Mouse (Mus musculus) liver, embryonic 12.5 days (tissue): ENCODE data around the gene Gpr155. TPM values are rescaled to one million over a fixed set of nuclear protein-coding genes. Genes with fewer than 3 reads are reported as not detected.

Source experiments
- ATAC-seq: fragments of 200-750 bp; cut with Nextera tagmentation; 2 replicates; pipeline ENCODE4 v1.8.0; 2017; ENCODE audit warnings: moderate number of reproducible peaks, mild to moderate bottlenecking, moderate library complexity
- H3K27ac ChIP-seq: fragments of 300-500 bp; sonication (generic); 2 replicates; pipeline ENCODE4 v1.5.1; 2016; ENCODE audit warnings: mild to moderate bottlenecking
- H3K27me3 ChIP-seq: fragments of 300-500 bp; sonication (generic); replicated peaks from 2 replicates; pipeline ENCODE4 v1.6.1; 2016; ENCODE audit warnings: mild to moderate bottlenecking, moderate library complexity
- H3K36me3 ChIP-seq: fragments of 300-500 bp; sonication (generic); 2 replicates; pipeline ENCODE4 v1.6.1; 2016; ENCODE audit warnings: mild to moderate bottlenecking, moderate library complexity
- H3K4me1 ChIP-seq: fragments of 300-500 bp; sonication (generic); 2 replicates; pipeline ENCODE4 v1.6.1; 2016
- H3K4me2 ChIP-seq: fragments of 300-500 bp; sonication (generic); 2 replicates; pipeline ENCODE4 v1.6.1; 2016; ENCODE audit warnings: mild to moderate bottlenecking, moderate library complexity
- H3K4me3 ChIP-seq: fragments of 300-500 bp; sonication (generic); 2 replicates; pipeline ENCODE4 v1.5.1; 2016; ENCODE audit warnings: mild to moderate bottlenecking, moderate library complexity
- H3K9ac ChIP-seq: fragments of 300-500 bp; sonication (generic); 2 replicates; pipeline ENCODE4 v1.6.1; 2016; ENCODE audit warnings: mild to moderate bottlenecking, moderate library complexity
- H3K9me3 ChIP-seq: fragments of 300-500 bp; sonication (generic); replicated peaks from 2 replicates; pipeline ENCODE4 v1.6.1; 2016; ENCODE audit warnings: mild to moderate bottlenecking, moderate library complexity
- WGBS: fragments of 180-500 bp; shearing (Covaris S2); methylation state at CpG from one replicate; pipeline ENCODE4 v1.1.7; 2016; ENCODE audit not compliant: insufficient replicate concordance; 5-methylcytosine and 5-hydroxymethylcytosine counted together
- polyA plus RNA-seq: library from polyadenylated mRNA; unstranded; fragments of >200 nt; fragmentation: Nextera tagmentation; extraction: Ambion mirVana; gene quantifications from 2 replicates; pipeline ENCODE4 v1.2.1, GENCODE M21; 2016

Gpr155 gene
- 8.7 and 9.2 TPM in 2 replicates for polyA plus RNA-seq

DNA sequence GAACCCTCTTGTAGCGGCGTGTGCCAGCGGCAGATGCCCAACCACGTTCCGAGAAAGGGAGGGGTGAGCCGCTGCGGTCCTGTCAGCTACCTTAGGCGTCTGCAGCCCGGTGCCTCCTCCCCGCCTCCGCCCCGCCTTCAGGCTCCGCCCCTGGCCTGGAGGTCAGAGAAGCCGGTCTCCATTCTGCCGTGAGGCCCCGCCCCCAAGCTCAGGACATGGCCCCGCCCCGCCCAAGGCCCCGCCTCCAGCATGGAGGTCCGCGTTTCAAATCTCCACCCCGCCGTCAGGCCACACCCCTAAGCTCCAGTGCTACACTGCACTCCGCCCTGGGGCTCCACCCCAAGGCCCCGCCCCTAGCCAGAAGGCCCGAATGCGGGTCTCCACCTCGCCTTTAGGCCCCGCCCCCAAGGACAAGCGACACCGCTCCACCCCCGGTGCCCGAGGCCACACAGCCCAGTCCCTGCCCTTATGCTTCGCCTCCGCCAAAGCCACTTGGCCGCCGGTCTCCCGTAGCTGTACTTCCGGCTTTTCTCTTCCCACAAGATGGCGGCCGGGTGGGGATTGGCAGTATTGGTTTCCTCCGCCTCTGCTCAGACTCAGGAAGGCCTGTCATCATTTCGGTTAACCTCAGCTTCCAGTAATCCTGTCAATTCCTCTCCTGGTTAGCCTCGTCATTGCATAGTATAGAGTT is at the start of gene Gpr155:
Gene Gpr155 (minus strand): TSS at position 217 of the 691 bp plus-strand sequence.
- peaks cover 28% of the 10 kb centered on the region for H3K4me1 ChIP-seq
- under 1% methylated on average over 44 of the region's 44 CpGs for WGBS
- peak within 1 kb of the TSS; percentile 99 for H3K4me2 ChIP-seq
- peak within 1 kb of the TSS; percentile 81 for H3K4me3 ChIP-seq
- peaks cover 9% of the 10 kb centered on the region for H3K36me3 ChIP-seq
- 0 out of 2 replicates have a peak, but pooled peaks cover 6% of the 10 kb centered on the region for H3K27me3 ChIP-seq
- ATAC-seq = peak; percentile 97
- H3K9ac ChIP-seq = peak within 1 kb of the TSS; percentile 84
- no peaks in the 10 kb centered on the region for H3K9me3 ChIP-seq
- H3K27ac ChIP-seq = peak within 1 kb of the TSS; percentile 87

DNA sequence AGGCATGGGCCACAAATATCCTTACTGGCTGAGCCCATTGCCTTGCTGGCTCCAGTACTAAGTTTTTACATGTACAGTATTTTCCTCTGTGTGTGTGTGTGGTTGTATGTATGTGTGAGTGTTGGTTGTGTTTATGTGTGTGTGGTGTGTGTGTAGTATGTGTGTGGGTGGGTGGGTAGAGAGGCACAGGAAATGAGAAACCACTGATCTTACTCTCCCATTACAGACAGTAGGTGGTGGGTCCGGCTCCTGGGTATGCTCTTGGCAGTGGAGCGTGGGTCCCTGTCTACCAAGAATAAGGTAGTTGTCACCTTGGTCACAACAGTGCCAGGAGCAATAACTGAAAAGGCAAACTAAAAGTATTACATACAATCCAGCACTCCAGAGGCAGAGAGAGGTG is 49.5 kb upstream of the Gpr155 start:
- H3K36me3 ChIP-seq = peaks cover 73% of the 10 kb centered on the region
- WGBS = 76% methylated on average over 2 of the region's 2 CpGs
- H3K4me1 ChIP-seq = peaks cover 19% of the 10 kb centered on the region
- ATAC-seq = no peak
- H3K9me3 ChIP-seq = no peaks in the 10 kb centered on the region
- H3K4me2 ChIP-seq = no peak overlapping the region
- no peaks in the 10 kb centered on the region for H3K27me3 ChIP-seq
- H3K27ac ChIP-seq = no peak overlapping the region
- no peak overlapping the region for H3K4me3 ChIP-seq
- no peak overlapping the region for H3K9ac ChIP-seq

GRCm38 (mm10) chr2:73431959-73432396 is 45.6 kb upstream of the Gpr155 start:
- Histone ChIP-seq H3K27ac (peak overlapping the region; percentile 26; the same call in 1 of the 2 replicates), H3K27me3 (no peaks in the 10 kb centered on the region), H3K9ac (no peak overlapping the region), H3K36me3 (peaks cover 45% of the 10 kb centered on the region), H3K4me1 (peaks cover 11% of the 10 kb centered on the region; the same call in 1 of the 2 replicates), H3K4me2 (peak overlapping the region; percentile 11; the same call in 1 of the 2 replicates), H3K4me3 (no peak overlapping the region), H3K9me3 (no peaks in the 10 kb centered on the region)
- no peak for ATAC-seq
- WGBS = 58% methylated on average over 14 of the region's 14 CpGs

DNA sequence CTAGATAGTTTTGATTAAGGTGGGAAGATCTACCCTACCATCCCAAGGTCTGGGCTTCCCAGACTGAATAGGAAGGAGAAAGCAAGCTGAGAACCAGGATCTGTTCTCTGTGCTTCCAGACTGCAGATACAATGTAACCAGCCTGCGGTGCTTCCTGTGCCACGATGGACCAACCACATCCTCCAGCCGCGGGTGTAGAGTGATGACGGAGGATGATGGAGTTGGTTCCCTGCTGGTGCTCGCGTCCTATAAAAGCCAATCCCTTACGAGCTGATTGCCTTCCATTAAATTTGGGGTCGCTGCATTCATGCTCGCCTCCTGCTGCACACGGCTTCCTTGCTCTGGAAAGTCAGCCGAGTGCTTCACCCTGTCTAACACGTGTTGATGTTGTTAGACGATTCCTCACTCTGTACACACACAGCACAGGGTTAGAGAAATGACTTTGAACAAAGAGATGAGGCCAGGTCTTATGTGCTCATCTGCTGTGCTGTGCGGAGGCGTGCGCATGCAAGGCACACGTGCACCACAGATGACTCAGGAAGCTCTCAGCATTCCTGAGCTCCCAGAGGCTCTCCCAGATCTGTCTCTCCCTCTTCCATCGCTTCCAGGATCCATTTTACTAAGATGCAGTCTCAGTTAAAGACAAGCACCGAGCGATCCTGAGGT is 42.6 kb upstream of the Gpr155 start:
- Histone ChIP-seq H3K27me3 (no peaks in the 10 kb centered on the region), H3K4me3 (no peak overlapping the region), H3K4me1 (peaks cover 11% of the 10 kb centered on the region; the same call in 1 of the 2 replicates), H3K9me3 (no peaks in the 10 kb centered on the region), H3K9ac (no peak overlapping the region), H3K36me3 (peaks cover 18% of the 10 kb centered on the region), H3K27ac (no peak overlapping the region), H3K4me2 (no peak overlapping the region)
- 64% methylated on average over 21 of the region's 21 CpGs for WGBS
- no peak for ATAC-seq

GRCm38 (mm10) chr2:73427293-73427692 is 40.9 kb upstream of the Gpr155 start:
- Histone ChIP-seq H3K27me3 (0 out of 2 replicates have a peak, but pooled peaks cover 2% of the 10 kb centered on the region), H3K27ac (no peak overlapping the region), H3K9ac (no peak overlapping the region), H3K4me2 (no peak overlapping the region), H3K4me1 (peaks cover 6% of the 10 kb centered on the region; the same call in 1 of the 2 replicates), H3K36me3 (peaks cover 6% of the 10 kb centered on the region; the same call in 1 of the 2 replicates), H3K9me3 (no peaks in the 10 kb centered on the region), H3K4me3 (no peak overlapping the region)
- 17% methylated on average over 1 of the region's 1 CpGs for WGBS
- 0 out of 2 replicates have a peak, but pooled peaks have one; percentile 51 for ATAC-seq

- Histone ChIP-seq H3K9me3 (no peaks in the 10 kb centered on the region), H3K36me3 (no peaks in the 10 kb centered on the region), H3K4me3 (no peak overlapping the region), H3K27me3 (peaks cover 12% of the 10 kb centered on the region; the same call in 1 of the 2 replicates), H3K4me1 (no peaks in the 10 kb centered on the region), H3K4me2 (no peak overlapping the region), H3K27ac (no peak overlapping the region), H3K9ac (no peak overlapping the region)
- no peak for ATAC-seq
- WGBS = 71% methylated on average over 14 of the region's 14 CpGs
Observed at GRCm38 (mm10) chr2:73425822-73426221, 39.5 kb upstream of the Gpr155 start.

DNA sequence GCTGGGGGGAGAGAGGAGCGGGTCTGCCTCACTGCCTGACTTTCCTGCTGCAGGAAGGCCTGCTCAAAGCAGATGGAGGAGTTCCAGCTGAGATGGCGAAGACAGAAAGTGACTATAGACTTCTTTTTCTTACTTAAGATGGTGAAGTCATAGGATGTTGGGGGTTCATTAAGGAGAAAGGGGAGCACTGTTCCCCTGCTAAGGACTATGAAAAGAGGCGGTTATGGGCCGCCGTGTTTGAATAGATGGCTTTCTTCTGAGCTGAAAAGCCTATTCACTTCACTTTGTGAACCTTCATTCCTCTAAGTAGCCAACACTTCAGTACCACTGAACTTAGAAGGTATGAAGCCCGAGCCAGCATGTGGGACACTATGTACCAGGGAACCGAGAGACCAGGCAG is 33.4 kb upstream of the Gpr155 start:
- WGBS = 60% methylated on average over 7 of the region's 7 CpGs
- H3K9me3 ChIP-seq = no peaks in the 10 kb centered on the region
- no peak overlapping the region for H3K27ac ChIP-seq
- no peak overlapping the region for H3K4me2 ChIP-seq
- H3K36me3 ChIP-seq = no peaks in the 10 kb centered on the region
- peaks cover 12% of the 10 kb centered on the region for H3K27me3 ChIP-seq
- no peaks in the 10 kb centered on the region for H3K4me1 ChIP-seq
- H3K9ac ChIP-seq = no peak overlapping the region
- no peak for ATAC-seq
- H3K4me3 ChIP-seq = no peak overlapping the region

DNA sequence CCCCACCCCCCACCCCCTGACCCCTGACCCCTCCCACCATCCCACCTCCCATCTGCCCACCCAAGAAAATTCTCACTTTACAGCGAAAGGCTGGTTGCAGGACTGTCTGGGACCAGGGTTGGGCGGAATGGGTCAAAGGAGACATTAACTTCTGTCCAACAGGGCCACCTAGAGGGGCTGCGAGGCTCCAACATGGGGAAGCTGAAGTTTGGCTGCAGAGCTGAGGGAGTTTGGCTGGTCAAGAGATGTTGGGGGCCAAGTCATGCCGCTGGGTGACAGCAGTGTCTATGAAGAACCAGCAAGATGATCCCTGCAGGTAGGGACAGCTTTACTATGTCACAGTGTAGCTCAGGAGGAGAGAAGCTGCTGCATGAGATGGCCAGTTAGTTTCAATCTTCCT is 32.9 kb upstream of the Gpr155 start:
- ATAC-seq = no peak
- Histone ChIP-seq H3K4me1 (no peaks in the 10 kb centered on the region), H3K9me3 (no peaks in the 10 kb centered on the region), H3K9ac (no peak overlapping the region), H3K4me3 (no peak overlapping the region), H3K27ac (no peak overlapping the region), H3K4me2 (no peak overlapping the region), H3K36me3 (no peaks in the 10 kb centered on the region), H3K27me3 (peaks cover 12% of the 10 kb centered on the region)
- WGBS = 29% methylated on average over 4 of the region's 4 CpGs

- 51% methylated on average over 5 of the region's 5 CpGs for WGBS
- Histone ChIP-seq H3K36me3 (no peaks in the 10 kb centered on the region), H3K4me3 (no peak overlapping the region), H3K27ac (no peak overlapping the region), H3K9ac (no peak overlapping the region), H3K4me2 (no peak overlapping the region), H3K9me3 (no peaks in the 10 kb centered on the region), H3K27me3 (peaks cover 10% of the 10 kb centered on the region; the same call in 1 of the 2 replicates), H3K4me1 (no peaks in the 10 kb centered on the region)
- no peak for ATAC-seq
Observed at GRCm38 (mm10) chr2:73415892-73416291, 29.5 kb upstream of the Gpr155 start.

DNA sequence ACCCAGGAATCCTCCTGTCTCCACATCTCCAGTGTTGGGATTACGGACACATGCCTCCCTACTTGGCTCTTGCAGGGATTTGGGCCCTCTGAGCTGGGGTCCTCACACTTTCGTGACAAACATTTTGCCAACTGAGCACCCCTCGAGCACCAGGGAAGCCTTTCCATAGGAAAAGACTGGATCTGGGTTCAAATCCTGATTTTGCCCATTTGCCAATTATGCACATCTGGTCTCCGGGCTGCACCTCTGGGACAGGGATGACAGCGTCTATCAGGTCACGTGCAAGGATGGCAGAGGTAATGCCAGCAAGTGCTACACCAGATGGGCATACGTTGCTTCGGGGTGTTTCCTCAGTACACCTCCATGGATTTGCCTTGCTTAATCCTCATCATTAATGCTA is 23.7 kb upstream of the Gpr155 start:
- no peaks in the 10 kb centered on the region for H3K36me3 ChIP-seq
- 79% methylated on average over 8 of the region's 8 CpGs for WGBS
- H3K4me3 ChIP-seq = no peak overlapping the region
- H3K4me2 ChIP-seq = no peak overlapping the region
- no peak overlapping the region for H3K9ac ChIP-seq
- H3K27me3 ChIP-seq = peaks cover 11% of the 10 kb centered on the region; the same call in 1 of the 2 replicates
- ATAC-seq = no peak
- H3K4me1 ChIP-seq = no peaks in the 10 kb centered on the region
- no peaks in the 10 kb centered on the region for H3K9me3 ChIP-seq
- H3K27ac ChIP-seq = no peak overlapping the region

DNA sequence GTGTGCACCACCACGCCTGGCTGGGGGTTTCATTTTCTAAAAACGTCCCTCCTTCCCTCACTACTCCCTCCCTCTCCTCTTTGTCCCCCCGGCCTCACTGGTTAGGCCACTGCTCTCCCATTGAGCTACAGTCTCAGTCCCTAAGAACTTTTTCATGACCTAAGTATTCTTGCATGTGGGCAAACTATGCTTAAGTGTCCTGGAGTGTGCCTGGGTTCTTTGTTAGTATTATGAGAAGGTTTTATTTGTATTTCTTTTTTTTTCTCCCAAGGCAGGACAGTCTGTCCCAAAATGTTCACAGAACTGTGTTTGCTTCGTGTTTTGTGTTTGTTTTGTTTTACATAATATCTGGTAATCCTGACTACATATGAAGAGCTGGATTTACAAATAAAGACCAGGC is 21.3 kb upstream of the Gpr155 start:
- H3K4me3 ChIP-seq = no peak overlapping the region
- H3K4me2 ChIP-seq = no peak overlapping the region
- H3K9ac ChIP-seq = no peak overlapping the region

DNA sequence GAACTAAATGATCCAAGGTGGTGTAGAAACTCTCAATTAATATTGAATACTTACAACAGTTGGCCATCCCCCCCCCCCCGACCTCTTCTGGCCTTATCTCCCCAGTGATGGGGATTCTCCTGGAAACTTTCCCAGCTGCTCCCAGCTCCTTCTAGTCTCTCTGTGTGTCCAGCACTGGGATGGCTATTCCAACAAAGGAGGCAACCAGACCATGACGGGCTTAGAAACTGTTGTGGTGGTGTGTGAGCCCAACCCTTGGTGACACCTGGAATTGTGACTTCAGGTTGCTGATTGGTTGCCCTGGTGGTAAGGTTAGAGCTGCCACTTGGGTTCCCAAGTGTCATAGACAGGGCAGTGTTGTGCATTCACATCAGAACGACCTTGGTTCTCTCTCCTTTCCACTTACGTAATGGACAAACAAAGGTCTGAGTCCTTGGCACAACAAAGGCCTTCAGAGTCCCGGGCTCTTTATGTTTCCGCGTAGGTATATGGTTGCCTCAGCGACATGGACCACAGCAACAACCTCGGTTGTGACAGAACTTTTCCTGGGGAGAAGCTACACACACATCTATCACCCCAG is 20.1 kb upstream of the Gpr155 start:
- Histone ChIP-seq H3K4me3 (no peak overlapping the region), H3K27ac (no peak overlapping the region), H3K9me3 (no peaks in the 10 kb centered on the region), H3K9ac (no peak overlapping the region), H3K36me3 (no peaks in the 10 kb centered on the region), H3K27me3 (peaks cover 6% of the 10 kb centered on the region; the same call in 1 of the 2 replicates), H3K4me1 (no peaks in the 10 kb centered on the region), H3K4me2 (no peak overlapping the region)
- 68% methylated on average over 9 of the region's 9 CpGs for WGBS
- ATAC-seq = no peak

More for the DNA sequence above, 21.3 kb upstream of the Gpr155 start:
- Histone ChIP-seq H3K4me1 (no peaks in the 10 kb centered on the region), H3K27me3 (peaks cover 6% of the 10 kb centered on the region; the same call in 1 of the 2 replicates), H3K36me3 (no peaks in the 10 kb centered on the region), H3K9me3 (no peaks in the 10 kb centered on the region), H3K27ac (no peak overlapping the region)
- no peak for ATAC-seq
- 54% methylated on average over 4 of the region's 4 CpGs for WGBS
